Mouse (Mus musculus): Measurements from ENCODE around the gene Cd276. TPM values are rescaled to one million over a fixed set of nuclear protein-coding genes. Genes with fewer than 3 reads are reported as not detected.
"Not testable (repeated sequence)": the region's sequence is repeated elsewhere in the genome, so short reads cannot be mapped to it uniquely, and the experiment has no call there.

Gene Cd276
- 10 to 100 TPM; 11.0 to 12.3 TPM for total RNA-seq (2021)
- 7.2 and 9.5 TPM in 2 replicates for polyA plus RNA-seq (2012; rRNA removed)
- long read RNA-seq, partial matches to known transcripts, result 0 of 7 reads
- long read RNA-seq, other reads (novel, unspliced or antisense), result 3 of 7 reads

- DNase-seq, result peak; percentile 76
Observed at GRCm38 (mm10) chr9:58554908-58555684, at the start of gene Cd276. TSS of gene Cd276 (minus strand) at chr9:58555437.

- no peak for DNase-seq
Observed at GRCm38 (mm10) chr9:58595313-58595712, 40.1 kb upstream of the Cd276 start.

- DNase-seq, result no peak
Observed at GRCm38 (mm10) chr9:58588657-58589056, 33.4 kb upstream of the Cd276 start.

GRCm38 (mm10) chr9:58584323-58584722, 29.1 kb upstream of the Cd276 start:
- DNase-seq, result no peak

- DNase-seq, result no peak
Observed at GRCm38 (mm10) chr9:58583267-58583641, 28.0 kb upstream of the Cd276 start.

- no peak for DNase-seq
Observed at GRCm38 (mm10) chr9:58582581-58583266, 27.5 kb upstream of the Cd276 start.

- peak; percentile 98 for DNase-seq
Observed at GRCm38 (mm10) chr9:58581958-58582540, 26.8 kb upstream of the Cd276 start, which contains the start of gene Nptn. TSS of gene Nptn (plus strand) at chr9:58582240.

GRCm38 (mm10) chr9:58581283-58581930, 26.2 kb upstream of the Cd276 start:
- DNase-seq, result no peak

DNA sequence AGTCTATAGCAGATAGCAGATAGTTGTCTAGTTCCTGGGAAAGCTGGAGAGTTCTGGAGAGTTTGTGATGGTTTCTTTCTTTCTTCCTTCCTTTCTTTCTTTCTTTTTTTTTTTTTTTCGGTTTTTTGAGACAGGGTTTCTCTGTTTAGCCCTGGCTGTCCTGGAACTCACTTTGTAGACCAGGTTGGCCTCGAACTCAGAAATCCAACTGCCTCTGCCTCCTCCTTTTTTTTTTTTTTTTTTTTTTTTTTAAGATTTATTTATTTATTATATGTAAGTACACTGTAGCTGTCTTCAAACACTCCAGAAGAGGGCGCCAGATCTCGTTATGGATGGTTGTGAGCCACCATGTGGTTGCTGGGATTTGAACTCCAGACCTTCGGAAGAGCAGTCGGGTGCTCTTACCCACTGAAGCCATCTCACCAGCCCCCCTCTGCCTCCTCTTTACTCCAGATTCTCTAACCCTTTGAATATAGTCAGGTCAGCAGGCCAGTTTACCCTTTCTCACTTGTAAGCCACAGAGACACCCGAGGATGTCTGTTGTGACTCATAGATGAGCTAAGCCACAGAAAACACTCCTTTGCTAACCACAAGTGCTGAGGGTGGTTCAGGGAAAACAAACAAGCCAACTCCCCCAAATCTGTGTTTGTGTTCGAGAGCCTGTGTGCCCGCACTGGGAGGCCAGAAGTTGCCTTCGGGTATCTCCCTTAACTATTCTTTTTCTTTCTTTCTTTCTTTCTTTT, 25.4 kb upstream of the Cd276 start:
- peak; percentile 13 for DNase-seq

DNA sequence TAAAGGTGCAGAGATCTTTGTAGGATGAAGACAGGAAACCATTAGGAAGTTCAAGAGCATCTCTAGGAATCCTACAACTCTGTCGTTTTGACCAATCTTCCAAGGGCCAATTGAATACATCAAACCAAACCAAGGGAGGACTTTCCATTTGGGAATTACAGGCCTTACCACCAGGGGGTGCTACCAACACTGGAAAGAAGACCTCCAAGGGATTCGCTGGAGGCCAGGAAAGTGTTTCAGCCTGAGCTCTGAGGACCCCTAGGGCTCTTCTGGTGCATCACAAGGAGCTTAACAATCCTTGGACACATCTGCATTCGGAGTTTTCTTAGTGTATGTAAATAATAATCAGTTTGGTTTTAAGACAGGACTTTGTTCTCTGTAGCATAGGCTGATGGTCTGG, 23.4 kb upstream of the Cd276 start:
- peak; percentile 88 for DNase-seq

DNA sequence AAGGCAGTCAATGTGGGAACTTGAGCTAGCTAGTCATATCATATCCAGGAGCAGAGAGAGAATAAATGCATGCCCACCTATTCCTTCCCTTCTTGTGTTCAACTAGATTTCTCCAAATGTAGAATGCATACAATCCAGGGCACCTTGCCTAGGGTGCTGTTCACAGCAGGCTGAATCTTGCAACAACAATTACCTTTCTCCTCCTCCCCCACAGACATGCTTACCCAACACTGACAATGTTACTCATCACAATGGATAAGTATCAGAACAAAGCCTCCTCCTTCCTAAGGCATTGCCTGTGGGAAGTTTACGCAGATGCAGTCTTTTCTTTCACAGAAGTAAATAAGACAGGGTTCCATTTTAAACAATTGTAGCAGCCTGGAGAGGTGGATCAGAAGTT, 15.8 kb upstream of the Cd276 start:
- no peak for DNase-seq

GRCm38 (mm10) chr9:58567682-58568081, 12.4 kb upstream of the Cd276 start:
- DNase-seq, result no peak

DNA sequence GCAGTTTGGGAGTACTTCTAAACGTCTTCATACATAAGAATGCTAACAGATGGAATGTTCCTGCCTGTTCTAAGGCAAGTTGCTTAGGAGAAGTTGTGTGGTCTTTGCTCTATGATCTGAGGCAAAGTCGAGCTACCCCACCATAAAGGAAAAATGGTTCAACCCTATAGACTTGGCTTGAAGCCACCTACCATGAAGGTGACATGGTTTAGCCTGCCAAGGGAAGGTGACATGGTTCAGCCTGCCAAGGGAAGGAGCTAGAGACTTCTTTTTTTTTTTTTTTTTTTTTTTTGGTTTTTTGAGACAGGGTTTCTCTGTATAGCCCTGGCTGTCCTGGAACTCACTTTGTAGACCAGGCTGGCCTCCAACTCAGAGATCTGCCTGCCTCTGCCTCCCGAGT, 10.7 kb upstream of the Cd276 start:
- DNase-seq, result not testable (repeated sequence)

GRCm38 (mm10) chr9:58560211-58560610, 5.0 kb upstream of the Cd276 start:
- no peak for DNase-seq

DNA sequence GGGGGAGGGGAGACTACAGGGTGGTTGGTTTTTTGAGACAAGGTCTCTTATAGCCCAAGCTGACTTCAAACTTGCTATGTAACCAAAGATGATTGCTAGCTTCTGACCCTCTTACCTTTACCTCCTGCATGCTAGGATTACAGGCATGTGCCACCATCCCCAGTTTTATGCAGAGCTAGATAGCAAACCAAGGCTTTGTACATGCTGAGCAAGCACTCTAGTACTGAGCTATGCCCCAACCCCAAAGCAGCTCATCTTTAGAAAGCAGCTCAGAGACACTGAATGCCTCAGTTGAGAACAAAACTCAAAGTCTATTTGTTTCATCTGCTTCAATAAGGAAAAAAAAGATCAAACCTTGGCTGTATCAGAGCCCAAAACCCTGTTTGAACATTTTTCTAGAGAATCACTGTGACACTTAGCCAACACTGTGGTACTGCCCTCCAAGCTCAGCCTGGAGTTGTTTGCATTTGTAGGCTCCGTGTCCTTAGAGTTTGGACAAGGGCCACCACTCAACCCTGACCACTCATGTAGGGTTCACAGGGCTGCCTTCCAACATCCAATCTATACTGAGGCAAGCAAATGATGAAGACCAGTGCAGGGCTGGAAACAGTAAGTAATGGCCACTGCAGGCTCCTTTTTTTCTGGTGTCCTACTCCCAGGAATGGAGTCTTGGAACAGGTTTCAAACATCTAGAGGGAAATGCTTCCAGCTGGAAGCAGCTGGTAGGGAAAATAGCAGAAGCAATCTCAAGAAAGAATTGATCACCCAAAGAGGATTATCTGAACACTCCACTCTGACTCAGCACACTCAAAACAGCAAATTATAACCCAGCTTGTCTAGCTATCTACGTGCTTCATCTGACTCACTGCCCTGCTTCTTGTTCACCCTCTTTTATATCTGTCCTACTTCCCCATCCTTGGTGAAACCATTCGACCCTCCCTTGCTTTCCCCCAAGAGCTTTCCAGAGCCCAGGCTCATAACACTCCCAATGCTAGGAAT, 2.5 kb upstream of the Cd276 start:
- DNase-seq, result no peak

DNA sequence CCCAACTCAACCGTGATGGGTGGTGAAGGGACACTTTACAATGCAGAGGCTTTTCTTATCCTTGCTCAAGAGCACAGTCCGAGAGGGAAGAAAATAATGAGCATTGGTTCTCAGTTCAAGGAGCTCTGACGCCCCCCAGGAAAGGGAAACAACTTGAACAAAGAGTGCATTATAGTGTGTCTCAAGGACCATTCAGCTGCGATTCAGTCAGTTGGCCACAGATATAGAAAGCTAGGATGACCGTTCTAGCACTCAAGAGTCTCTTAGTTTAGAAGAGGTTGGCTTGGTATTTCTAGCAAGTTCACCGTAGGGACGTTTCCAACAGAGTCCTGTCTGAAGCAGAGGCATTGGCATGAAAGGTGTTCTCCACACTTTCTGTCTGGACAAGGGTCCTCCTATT, 1.4 kb upstream of the Cd276 start:
- DNase-seq, result no peak

- DNase-seq, result no peak
Observed at GRCm38 (mm10) chr9:58555685-58556414, 613 bp upstream of the Cd276 start.

DNA sequence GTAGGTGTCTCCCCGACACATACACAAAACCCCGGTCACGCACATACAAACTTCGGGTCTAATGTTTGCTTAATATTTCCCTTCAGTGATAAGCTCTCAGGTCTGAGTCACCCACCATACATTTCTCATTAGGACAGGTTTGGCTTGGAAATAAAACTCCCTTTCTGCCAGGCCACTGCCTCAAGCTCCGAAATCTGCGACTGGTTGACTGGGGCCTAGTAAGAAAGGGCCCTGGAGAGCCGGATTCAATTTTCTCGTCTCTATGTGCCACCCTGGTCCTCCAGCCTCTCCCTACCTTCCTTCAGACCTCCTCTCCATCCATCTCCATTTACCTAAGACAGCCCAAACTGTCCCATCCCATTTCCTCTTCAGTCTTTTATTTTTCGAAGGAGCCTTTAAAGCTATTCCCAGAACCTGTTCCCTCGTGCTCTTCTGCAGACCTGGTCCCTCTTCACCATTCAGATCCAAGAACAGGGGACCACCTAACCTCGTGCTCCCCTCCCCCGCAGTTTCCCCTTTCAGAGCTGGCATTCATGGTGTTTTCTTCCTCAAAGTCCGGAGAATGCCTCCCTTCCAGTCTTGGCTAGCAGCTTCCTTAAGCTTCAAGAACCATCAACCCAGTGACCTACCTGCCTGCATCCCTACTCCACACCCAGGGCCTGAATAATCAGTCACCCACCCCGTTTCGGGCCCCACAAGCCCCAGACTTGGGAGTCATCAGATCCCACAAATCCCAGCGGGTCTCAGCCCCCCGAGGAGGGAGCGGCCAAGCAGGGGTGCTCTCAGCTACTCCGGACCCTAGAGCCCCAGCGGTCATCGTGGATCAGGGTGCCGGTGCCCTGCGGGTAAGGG, 955 bp downstream of the Cd276 start:
- no peak for DNase-seq

DNA sequence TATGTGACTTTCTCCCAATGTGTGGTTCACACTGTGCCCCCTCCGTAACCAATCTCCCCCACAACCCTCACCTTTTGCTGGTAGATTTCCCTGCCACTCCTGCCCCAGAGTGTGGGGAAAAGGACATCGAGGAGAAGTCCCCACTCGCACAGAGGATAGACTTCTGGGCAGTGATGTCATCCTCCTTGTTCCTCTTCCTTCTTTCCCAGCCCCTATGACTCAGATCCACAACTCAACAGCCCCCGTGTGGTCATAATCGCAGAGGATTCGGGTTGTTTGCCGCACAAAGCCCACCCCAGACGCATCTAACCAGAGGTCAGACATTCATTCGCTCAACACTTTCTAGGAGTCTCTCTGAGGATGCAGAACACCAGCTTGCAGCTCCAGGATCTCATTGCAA, 3.2 kb downstream of the Cd276 start:
- DNase-seq, result no peak
